Mouse (Mus musculus) 3T3-L1 (cell line): ENCODE results near the gene Zfp536.

Experiments
- DNase-seq: peaks from one replicate; pipeline ENCODE4 v3.0.0-alpha.2; 2015; ENCODE audit warnings: low read depth, low spot score

Zfp536 gene

GRCm38 (mm10) chr7:37473311-37474084 lies 299.9 kb downstream of the Zfp536 start:
- no peak for DNase-seq

- no peak for DNase-seq
Observed at GRCm38 (mm10) chr7:37471726-37472125, 301.7 kb downstream of the Zfp536 start.

GRCm38 (mm10) chr7:37466477-37467243 lies 306.8 kb downstream of the Zfp536 start:
- DNase-seq, result no peak

GRCm38 (mm10) chr7:37464186-37464721 lies 309.2 kb downstream of the Zfp536 start:
- no peak for DNase-seq

- no peak for DNase-seq
Observed at GRCm38 (mm10) chr7:37447523-37447922, 325.9 kb downstream of the Zfp536 start.

- DNase-seq, result no peak
Observed at GRCm38 (mm10) chr7:37439912-37440311, 333.5 kb downstream of the Zfp536 start.

GRCm38 (mm10) chr7:37439117-37439844 lies 334.2 kb downstream of the Zfp536 start:
- DNase-seq, result no peak

- DNase-seq, result no peak
Observed at GRCm38 (mm10) chr7:37437887-37438286, 335.6 kb downstream of the Zfp536 start.

- DNase-seq, result no peak
Observed at GRCm38 (mm10) chr7:37433156-37433555, 340.3 kb downstream of the Zfp536 start.

GRCm38 (mm10) chr7:37431471-37431870 lies 342.0 kb downstream of the Zfp536 start:
- no peak for DNase-seq

GRCm38 (mm10) chr7:37426061-37426460 lies 347.4 kb downstream of the Zfp536 start:
- DNase-seq, result no peak

- DNase-seq, result no peak
Observed at GRCm38 (mm10) chr7:37422966-37423365, 350.5 kb downstream of the Zfp536 start.
